Mouse (Mus musculus) adrenal gland, postnatal 25 days (tissue): ENCODE results near the gene Hmgn1. TPM values are rescaled to one million over a fixed set of nuclear protein-coding genes. Genes with fewer than 3 reads are reported as not detected.

Experiments used
- total RNA-seq: library from RNA; stranded (reverse); gene quantifications from 2 replicates; pipeline ENCODE4 v1.2.3, GENCODE M21; 2021

Hmgn1 gene
- total RNA-seq, 1 experiment from 2014 or later, result 254 TPM

Other genes starting within 250 kb of the Hmgn1 start
- gene Psmg1, start 136.8 kb downstream of the Hmgn1 start, total RNA-seq, result 33.5 and 40.3 TPM in 2 replicates
- 80.8 and 101 TPM in 2 replicates for gene Brwd1, start 45.2 kb downstream of the Hmgn1 start, total RNA-seq
- gene Wrb, start 17.7 kb upstream of the Hmgn1 start, total RNA-seq, result 23.5 and 38.5 TPM in 2 replicates
- 3.0 and 3.6 TPM in 2 replicates for gene Lca5l, start 64.5 kb upstream of the Hmgn1 start, total RNA-seq
- 24.7 and 28.6 TPM in 2 replicates for gene Sh3bgr, start 72.7 kb upstream of the Hmgn1 start, total RNA-seq
- 0.24 TPM in 1 of 2 replicates, not detected in the other for gene B3galt5, start 108.1 kb upstream of the Hmgn1 start, total RNA-seq